Mouse (Mus musculus): ENCODE results near the gene Jarid2. TPM values are rescaled to one million over a fixed set of nuclear protein-coding genes. Genes with fewer than 3 reads are reported as not detected.
A peak's percentile ranks its signal among the peaks of the same experiment; 100 is the strongest.

The Jarid2 gene
- polyA plus RNA-seq, 2 experiments from 2014 or later, result 42.0 to 56.3 TPM

GRCm38 (mm10) chr13:44851426-44851825 lies 122.2 kb downstream of the Jarid2 start:
- ATAC-seq, result no peak

- ATAC-seq, result peak; percentile 54
Observed at GRCm38 (mm10) chr13:44852024-44852423, 122.8 kb downstream of the Jarid2 start.

GRCm38 (mm10) chr13:44865566-44865965 lies 136.3 kb downstream of the Jarid2 start:
- ATAC-seq, result no peak

- ATAC-seq, result no peak
Observed at GRCm38 (mm10) chr13:44868037-44868650, 138.9 kb downstream of the Jarid2 start.

- ATAC-seq, result peak; percentile 96
Observed at GRCm38 (mm10) chr13:44869418-44870119, 140.3 kb downstream of the Jarid2 start.

GRCm38 (mm10) chr13:44876799-44877198 lies 147.5 kb downstream of the Jarid2 start:
- ATAC-seq, result no peak

GRCm38 (mm10) chr13:44881001-44881400 lies 151.7 kb downstream of the Jarid2 start:
- ATAC-seq, result no peak

GRCm38 (mm10) chr13:44886221-44886620 lies 156.9 kb downstream of the Jarid2 start:
- ATAC-seq, result no peak

- ATAC-seq, result no peak
Observed at GRCm38 (mm10) chr13:44890612-44891011, 161.3 kb downstream of the Jarid2 start.

- no peak for ATAC-seq
Observed at GRCm38 (mm10) chr13:44891813-44892730, 162.8 kb downstream of the Jarid2 start.

GRCm38 (mm10) chr13:44896211-44896610 lies 166.9 kb downstream of the Jarid2 start:
- no peak for ATAC-seq

- no peak for ATAC-seq
Observed at GRCm38 (mm10) chr13:44902299-44902698, 173.0 kb downstream of the Jarid2 start.

GRCm38 (mm10) chr13:44903416-44903815 lies 174.1 kb downstream of the Jarid2 start:
- ATAC-seq, result no peak

GRCm38 (mm10) chr13:44904271-44904670 lies 175.0 kb downstream of the Jarid2 start:
- ATAC-seq, result no peak

GRCm38 (mm10) chr13:44906141-44906540 lies 176.9 kb downstream of the Jarid2 start:
- ATAC-seq, result no peak

- no peak for ATAC-seq
Observed at GRCm38 (mm10) chr13:44907702-44908101, 178.4 kb downstream of the Jarid2 start.

- no peak for ATAC-seq
Observed at GRCm38 (mm10) chr13:44908790-44909189, 179.5 kb downstream of the Jarid2 start.

- no peak for ATAC-seq
Observed at GRCm38 (mm10) chr13:44912851-44913250, 183.6 kb downstream of the Jarid2 start.

GRCm38 (mm10) chr13:44913560-44913959 lies 184.3 kb downstream of the Jarid2 start:
- no peak for ATAC-seq

- ATAC-seq, result no peak
Observed at GRCm38 (mm10) chr13:44915382-44915781, 186.1 kb downstream of the Jarid2 start.

GRCm38 (mm10) chr13:44915945-44916344 lies 186.7 kb downstream of the Jarid2 start:
- no peak for ATAC-seq

GRCm38 (mm10) chr13:44917202-44917601 lies 187.9 kb downstream of the Jarid2 start:
- no peak for ATAC-seq

GRCm38 (mm10) chr13:44918269-44918668 lies 189.0 kb downstream of the Jarid2 start:
- no peak for ATAC-seq
